Mouse (Mus musculus) C2C12 (cell line): Measurements from ENCODE around the gene Hpcal1. TPM values are rescaled to one million over a fixed set of nuclear protein-coding genes. Genes with fewer than 3 reads are reported as not detected.
"Not testable (repeated sequence)": the region's sequence is repeated elsewhere in the genome, so short reads cannot be mapped to it uniquely, and the experiment has no call there.

Experiments used
- H3K27me3 ChIP-seq: one replicate; pipeline ENCODE4 v1.6.1; 2011; ENCODE audit not compliant: control insufficient read depth, insufficient read depth, insufficient read length
- H3K36me3 ChIP-seq: one replicate; pipeline ENCODE4 v1.6.1; 2011; ENCODE audit not compliant: control insufficient read depth, insufficient read depth
- H3K4me3 ChIP-seq: one replicate; pipeline ENCODE4 v1.5.1; 2011; ENCODE audit warnings: mild to moderate bottlenecking, control low read depth; ENCODE audit not compliant: poor library complexity, insufficient read depth, severe bottlenecking
- H3K79me2 ChIP-seq: one replicate; pipeline ENCODE4 v1.6.1; 2011; ENCODE audit not compliant: control insufficient read depth, insufficient read depth
- H3K79me3 ChIP-seq: one replicate; pipeline ENCODE4 v1.6.1; 2011; ENCODE audit warnings: low read depth, control low read depth
- H3ac ChIP-seq: one replicate; pipeline ENCODE3; 2011; ENCODE audit warnings: low read depth; ENCODE audit not compliant: control insufficient read depth, insufficient read length
- CEBPB ChIP-seq: IDR thresholded peaks from one replicate; pipeline ENCODE4 v1.6.1; 2011; ENCODE audit warnings: low read depth, mild to moderate bottlenecking, control low read depth, moderate library complexity
- CTCF ChIP-seq: IDR thresholded peaks from one replicate; pipeline ENCODE4 v1.5.1; 2011; ENCODE audit not compliant: control insufficient read depth, insufficient read depth, insufficient read length
- FOSL1 ChIP-seq: IDR thresholded peaks from one replicate; pipeline ENCODE4 v1.8.0; 2011; ENCODE audit warnings: mild to moderate bottlenecking, low read length; ENCODE audit not compliant: poor library complexity, insufficient read depth, severe bottlenecking
- MAX ChIP-seq: IDR thresholded peaks from one replicate; pipeline ENCODE4 v1.6.1; 2011; ENCODE audit warnings: mild to moderate bottlenecking, control low read depth
- MYOD1 ChIP-seq: IDR thresholded peaks from one replicate; pipeline ENCODE4 v1.6.1; 2011; ENCODE audit warnings: low read depth; ENCODE audit not compliant: control insufficient read depth, insufficient read length
- MYOG ChIP-seq: IDR thresholded peaks from one replicate; pipeline ENCODE4 v1.6.1; 2011; ENCODE audit not compliant: control insufficient read depth, insufficient read length; ENCODE audit errors: extremely low read depth
- USF1 ChIP-seq: IDR thresholded peaks from one replicate; pipeline ENCODE4 v1.6.1; 2011; ENCODE audit warnings: low read depth, mild to moderate bottlenecking, control low read depth, moderate library complexity
- polyA plus RNA-seq: library from polyadenylated mRNA; unstranded; fragments of >200 nt; fragmentation: generic; extraction: Trizol; gene quantifications from one replicate; pipeline ENCODE4 v1.2.1, GENCODE M21; 2012; ENCODE audit warnings: missing spikeins

Hpcal1 gene
- polyA plus RNA-seq, 1 experiment = 114 TPM

- H3K27me3 ChIP-seq = no peaks in the 10 kb centered on the region
- H3K79me2 ChIP-seq = peaks cover 73% of the 10 kb centered on the region
- no peak overlapping the region for H3ac ChIP-seq
- peaks cover 21% of the 10 kb centered on the region for H3K79me3 ChIP-seq
- H3K36me3 ChIP-seq = no peaks in the 10 kb centered on the region
- H3K4me3 ChIP-seq = no peak overlapping the region
- TF ChIP-seq USF1 = no peak
- TF ChIP-seq CTCF = peak; percentile 59
Measured at GRCm38 (mm10) chr12:17778320-17778719, 87.7 kb downstream of the Hpcal1 start.

- H3ac ChIP-seq = no peak overlapping the region
- no peak overlapping the region for H3K4me3 ChIP-seq
- no peaks in the 10 kb centered on the region for H3K27me3 ChIP-seq
- peaks cover 21% of the 10 kb centered on the region for H3K79me3 ChIP-seq
- peaks cover 71% of the 10 kb centered on the region for H3K79me2 ChIP-seq
- TF ChIP-seq CEBPB (no peak), FOSL1 (no peak), MAX (no peak), USF1 (no peak), MYOG (no peak), MYOD1 (no peak), CTCF (no peak)
- no peaks in the 10 kb centered on the region for H3K36me3 ChIP-seq
Measured at GRCm38 (mm10) chr12:17779093-17779492, 88.4 kb downstream of the Hpcal1 start.

DNA sequence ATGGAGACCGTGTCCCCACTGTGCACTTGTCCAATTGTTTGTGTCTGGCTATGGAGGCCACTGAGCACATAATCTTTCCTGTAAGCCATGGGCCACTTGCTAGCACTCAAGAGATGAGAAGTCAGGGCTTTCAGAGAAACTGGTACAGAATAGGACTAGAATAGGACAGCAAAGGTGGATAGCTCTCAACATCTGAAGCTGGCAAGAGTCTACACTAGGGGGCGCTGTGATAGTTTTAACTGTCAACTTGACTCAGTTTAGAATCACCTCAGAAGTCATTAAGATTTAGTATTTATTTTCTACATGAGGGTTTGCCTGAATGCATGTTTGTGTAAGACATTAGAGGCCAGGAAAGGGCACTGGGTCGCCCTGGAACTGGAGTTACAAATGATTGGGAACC, 98.8 kb downstream of the Hpcal1 start:
- no peaks in the 10 kb centered on the region for H3K79me3 ChIP-seq
- peaks cover 24% of the 10 kb centered on the region for H3K36me3 ChIP-seq
- no peak for TF ChIP-seq CTCF
- TF ChIP-seq MYOG = no peak
- no peak for TF ChIP-seq FOSL1
- TF ChIP-seq MYOD1 = no peak
- TF ChIP-seq CEBPB = no peak
- TF ChIP-seq MAX = no peak
- no peak overlapping the region for H3K4me3 ChIP-seq
- peaks cover 10% of the 10 kb centered on the region for H3K79me2 ChIP-seq
- H3K27me3 ChIP-seq = no peaks in the 10 kb centered on the region
- no peak overlapping the region for H3ac ChIP-seq

GRCm38 (mm10) chr12:17791111-17791510, 100.5 kb downstream of the Hpcal1 start:
- Histone ChIP-seq H3K79me3 (no peaks in the 10 kb centered on the region), H3K4me3 (no peak overlapping the region), H3ac (no peak overlapping the region), H3K79me2 (peaks cover 2% of the 10 kb centered on the region), H3K36me3 (peaks cover 17% of the 10 kb centered on the region), H3K27me3 (no peaks in the 10 kb centered on the region)
- TF ChIP-seq MYOD1 (no peak), MAX (no peak), USF1 (no peak), CEBPB (no peak), CTCF (no peak), MYOG (no peak), FOSL1 (no peak)

DNA sequence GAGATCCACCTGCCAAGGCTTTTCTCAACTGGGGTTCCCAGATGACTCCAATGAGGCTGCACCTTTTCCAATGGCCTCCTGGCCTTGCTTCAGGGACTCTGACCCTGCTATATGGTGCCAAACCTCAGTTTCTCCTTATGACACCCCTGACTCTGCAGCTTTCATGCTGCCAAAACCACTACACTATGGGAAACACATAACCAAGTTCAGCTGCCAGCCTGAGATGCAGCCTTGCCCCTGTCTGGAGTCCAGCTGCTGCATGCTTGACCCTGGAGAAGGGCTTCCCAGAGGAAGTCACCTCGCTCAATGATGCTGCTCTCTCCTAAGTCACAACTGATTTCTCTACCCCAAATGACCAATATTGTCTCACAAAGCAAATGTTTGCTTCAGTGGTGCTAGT, 102.1 kb downstream of the Hpcal1 start:
- TF ChIP-seq USF1 (no peak), CEBPB (no peak), MYOD1 (no peak), FOSL1 (no peak), MAX (no peak), CTCF (no peak), MYOG (no peak)
- Histone ChIP-seq H3K79me3 (no peaks in the 10 kb centered on the region), H3ac (no peak overlapping the region), H3K79me2 (no peaks in the 10 kb centered on the region), H3K4me3 (no peak overlapping the region), H3K27me3 (no peaks in the 10 kb centered on the region), H3K36me3 (peaks cover 7% of the 10 kb centered on the region)

DNA sequence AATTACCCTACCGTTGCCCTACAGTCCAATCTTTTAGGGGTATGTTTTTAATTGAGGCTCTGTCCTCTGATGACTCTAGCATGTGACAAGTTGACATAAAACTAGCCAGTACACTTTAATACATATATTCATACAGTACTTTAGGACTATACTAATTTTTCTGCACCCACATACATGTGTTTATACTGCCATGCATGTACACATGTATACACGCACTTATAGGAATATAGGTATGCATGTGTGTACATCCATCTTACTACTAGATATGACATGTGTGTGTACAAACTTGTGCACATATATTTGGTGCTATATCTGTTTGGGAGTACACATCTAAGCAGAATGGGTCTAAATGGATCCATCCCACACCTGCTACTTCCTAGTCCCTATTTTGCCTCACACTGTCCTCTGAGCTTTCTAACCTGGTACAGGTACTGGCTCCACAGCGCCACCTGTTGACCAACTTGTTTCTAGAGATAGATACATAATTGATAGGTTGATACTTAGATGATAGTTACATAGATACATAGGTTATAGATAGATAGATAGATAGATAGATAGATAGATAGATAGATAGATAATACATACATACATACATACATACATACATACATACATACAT, 105.1 kb downstream of the Hpcal1 start:
- TF ChIP-seq CEBPB (no peak), USF1 (no peak), MAX (no peak), FOSL1 (no peak), CTCF (no peak), MYOD1 (no peak), MYOG (no peak)
- Histone ChIP-seq H3K79me2 (no peaks in the 10 kb centered on the region), H3K4me3 (no peak overlapping the region), H3ac (no peak overlapping the region), H3K79me3 (no peaks in the 10 kb centered on the region), H3K27me3 (no peaks in the 10 kb centered on the region), H3K36me3 (peaks cover 6% of the 10 kb centered on the region)

DNA sequence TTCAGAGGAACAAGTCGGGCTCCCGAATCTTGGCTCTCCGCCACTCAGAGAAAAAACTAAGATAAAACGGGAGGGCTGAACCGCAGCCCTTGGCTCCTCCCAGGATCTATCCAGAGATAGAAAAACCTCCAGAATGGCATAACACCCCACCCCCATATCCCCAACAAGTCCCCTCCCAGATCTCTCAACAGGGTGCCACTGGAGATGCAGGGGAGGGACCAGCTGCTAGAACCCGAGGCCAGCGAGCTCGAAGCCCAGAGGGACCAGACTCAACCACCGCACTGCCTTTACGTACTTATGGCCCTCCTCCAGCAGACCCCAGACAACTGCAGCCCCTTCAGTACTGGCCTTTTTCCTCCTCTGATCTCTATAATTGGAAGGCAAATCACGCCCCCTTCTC, 107.6 kb downstream of the Hpcal1 start:
- H3K79me2 ChIP-seq, H3K4me3 ChIP-seq, H3K27me3 ChIP-seq, H3ac ChIP-seq, H3K79me3 ChIP-seq, H3K36me3 ChIP-seq: not testable (repeated sequence)
